Comparison of ENCODE assay signal across 11 mouse cellular contexts in the genomic region with DNA sequence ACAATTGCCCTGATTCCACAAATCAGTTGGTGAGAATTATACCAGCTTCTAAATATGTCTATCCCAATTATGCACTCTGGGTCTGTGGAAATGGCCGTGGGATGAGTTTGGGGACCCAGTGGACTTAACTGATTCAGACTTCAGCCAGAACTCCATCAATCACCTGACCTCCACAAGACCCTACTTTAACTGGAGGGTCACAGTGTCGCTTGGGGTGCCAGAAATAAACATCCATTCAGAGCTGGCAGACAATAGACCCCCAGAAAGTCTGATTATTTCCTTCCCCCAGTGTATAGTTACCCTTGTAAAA. TPM values are rescaled to one million over a fixed set of nuclear protein-coding genes. Genes with fewer than 3 reads are reported as not detected.
DNase-seq lines count a peak whose midpoint lies in the region; ATAC-seq and TF ChIP-seq lines count a peak whose summit lies in the region.
"Had no signal": no experiment of that assay in that cellular context is flagged by ENCODE, and none has a peak within 500 bp of the region (broad histone marks: within the 10 kb centered on the region; RNA-seq: fewer than 3 reads in every experiment).

No protein-coding gene starts in this region.

- no peak overlapping the region for H3K27ac ChIP-seq in heart, embryonic 15.5 days
- no peak overlapping the region for H3K27ac ChIP-seq in CH12.LX (ENCODE audit: insufficient read depth, low read depth)
- H3K27ac ChIP-seq in forebrain, embryonic 15.5 days (replicated peaks): no peak overlapping the region
- H3K27ac ChIP-seq in liver, embryonic 11.5 days (ENCODE audit: low read depth, low read length): no peak overlapping the region

- H3K36me3 ChIP-seq in heart, embryonic 15.5 days: no peaks in the 10 kb centered on the region
- no peaks in the 10 kb centered on the region for H3K36me3 ChIP-seq in CH12.LX (replicated peaks in 1 of 2; ENCODE audit: control insufficient read depth in 1 of 2, insufficient read depth in 1 of 2, low read length in 1 of 2)
- H3K36me3 ChIP-seq in forebrain, embryonic 15.5 days: no peaks in the 10 kb centered on the region
- no peaks in the 10 kb centered on the region for H3K36me3 ChIP-seq in liver, embryonic 11.5 days (ENCODE audit: control insufficient read depth, insufficient read depth, low read length)

- WGBS in heart, embryonic 15.5 days: 30% methylated on average over 2 of the region's 2 CpGs
- WGBS in forebrain, embryonic 15.5 days: 56% methylated on average over 2 of the region's 2 CpGs
- WGBS in liver, embryonic 11.5 days: 45% methylated on average over 2 of the region's 2 CpGs

- in situ Hi-C loops in CH12.LX (cut with MboI; ENCODE audit: low pct_ligation_motif_present, low pct_unique_long_range_greater_than_20kb, low sequenced_read_pairs): no loop called here

- no peaks in the 10 kb centered on the region for H3K4me1 ChIP-seq in heart, embryonic 15.5 days (replicated peaks)
- peaks cover 4 to 16% of the 10 kb centered on the region in 2 experiments for H3K4me1 ChIP-seq in CH12.LX (ENCODE audit: control insufficient read depth in 1 of 2, insufficient read depth in 2 of 2)
- H3K4me1 ChIP-seq in forebrain, embryonic 15.5 days: no peaks in the 10 kb centered on the region
- no peaks in the 10 kb centered on the region for H3K4me1 ChIP-seq in liver, embryonic 11.5 days (replicated peaks; ENCODE audit: control insufficient read depth, insufficient read depth, low read length)

- TF ChIP-seq POLR2A in CH12.LX (IDR thresholded peaks at IDR 0.05; ENCODE audit: low read depth, low read length): no peak

- H3K9me3 ChIP-seq in heart, embryonic 15.5 days (replicated peaks): no peaks in the 10 kb centered on the region
- no peaks in the 10 kb centered on the region for H3K9me3 ChIP-seq in CH12.LX (replicated peaks; ENCODE audit: low read length)
- no peaks in the 10 kb centered on the region for H3K9me3 ChIP-seq in forebrain, embryonic 15.5 days
- H3K9me3 ChIP-seq in liver, embryonic 11.5 days (ENCODE audit: control insufficient read depth, low read length): no peaks in the 10 kb centered on the region

- peak overlapping the region; percentile 39 for H3K4me3 ChIP-seq in heart, embryonic 15.5 days
- peak overlapping the region; percentile 32 to 43 (median 38) for H3K4me3 ChIP-seq in CH12.LX (replicated peaks in 1 of 3; ENCODE audit: low read depth in 2 of 3, low read length in 2 of 3, poor library complexity in 1 of 3)
- H3K4me3 ChIP-seq in forebrain, embryonic 15.5 days: no peak overlapping the region
- 0 out of 2 replicates have a peak overlapping the region, but pooled peaks have one; percentile 17 for H3K4me3 ChIP-seq in liver, embryonic 11.5 days (ENCODE audit: low read depth, low read length)

- no peak for TF ChIP-seq CTCF in CH12.LX (conservative IDR thresholded peaks at IDR 0.05 in 1 of 2, IDR thresholded peaks at IDR 0.05 in 1 of 2; ENCODE audit: low read depth in 2 of 2, low read length in 2 of 2)

- no peak for DNase-seq in heart, adult 11 months
- DNase-seq in CH12.LX (ENCODE audit: extremely low read depth): no peak
- no peak for DNase-seq in liver, embryonic 11.5 days (ENCODE audit: low spot score)
- DNase-seq in embryo, embryonic 11 days: no peak
- no peak for DNase-seq in MN1 (ENCODE audit: low spot score)
- DNase-seq in urinary bladder, adult 18-20 months (ENCODE audit: low spot score in 2 of 2): no peak

- ATAC-seq in heart, embryonic 15.5 days (replicated peaks; ENCODE audit: insufficient number of reproducible peaks, insufficient read depth, low FRiP score, low read depth): no peak
- ATAC-seq in forebrain, embryonic 15.5 days (replicated peaks): peak; percentile 23; the same call in 1 of the 2 replicates
- ATAC-seq in liver, embryonic 11.5 days (replicated peaks; ENCODE audit: low FRiP score): no peak

- TF ChIP-seq EP300 in CH12.LX (IDR thresholded peaks at IDR 0.05; ENCODE audit: low read length): no peak

- dilution Hi-C loops in CH12.LX (cut with MboI; ENCODE audit: extremely low pct_ligation_motif_present, extremely low pct_unique_long_range_greater_than_20kb, low sequenced_read_pairs): no loop called here

- no peaks in the 10 kb centered on the region for H3K27me3 ChIP-seq in heart, embryonic 15.5 days
- no peaks in the 10 kb centered on the region for H3K27me3 ChIP-seq in CH12.LX (replicated peaks)
- no peaks in the 10 kb centered on the region for H3K27me3 ChIP-seq in forebrain, embryonic 15.5 days
- no peaks in the 10 kb centered on the region for H3K27me3 ChIP-seq in liver, embryonic 11.5 days (replicated peaks; ENCODE audit: control insufficient read depth, insufficient read depth, low read length)

- no peak overlapping the region for H3K9ac ChIP-seq in heart, embryonic 15.5 days
- 0 out of 2 replicates have a peak overlapping the region, but pooled peaks have one; percentile 21 for H3K9ac ChIP-seq in CH12.LX (ENCODE audit: insufficient read depth, low read depth)
- H3K9ac ChIP-seq in forebrain, embryonic 15.5 days (replicated peaks): no peak overlapping the region
- H3K9ac ChIP-seq in liver, embryonic 11.5 days (ENCODE audit: low read depth, low read length): no peak overlapping the region

- H3K79me2 ChIP-seq in CH12.LX (replicated peaks; ENCODE audit: control insufficient read depth, extremely low read depth, insufficient read depth, poor library complexity, severe bottlenecking): no peaks in the 10 kb centered on the region

- H3K4me2 ChIP-seq in heart, embryonic 15.5 days: peak overlapping the region; percentile 48
- peak overlapping the region; percentile 27; the same call in 1 of the 2 replicates for H3K4me2 ChIP-seq in CH12.LX (ENCODE audit: insufficient read depth, low read depth, poor library complexity, severe bottlenecking)
- H3K4me2 ChIP-seq in forebrain, embryonic 15.5 days (replicated peaks): no peak overlapping the region
- peak overlapping the region; percentile 33 for H3K4me2 ChIP-seq in liver, embryonic 11.5 days

- TF ChIP-seq RAD21 in CH12.LX (IDR thresholded peaks at IDR 0.05; ENCODE audit: low read depth, low read length): no peak

TF ChIP-seq in CH12.LX, 34 proteins besides CTCF, POLR2A, EP300 and RAD21:
- TF ChIP-seq CHD2 (IDR thresholded peaks at IDR 0.05; ENCODE audit: low read length) (no peak), JUN (IDR thresholded peaks at IDR 0.05; ENCODE audit: insufficient read depth, low read depth, low read length) (no peak), MAX (IDR thresholded peaks at IDR 0.05; ENCODE audit: low read length) (no peak), NRF1 (IDR thresholded peaks at IDR 0.05; ENCODE audit: low read depth, low read length) (0 out of 2 replicates have a peak, but pooled peaks have one; percentile 4), RCOR1 (conservative IDR thresholded peaks at IDR 0.05; ENCODE audit: low read depth, low read length) (no peak), SIN3A (IDR thresholded peaks at IDR 0.05; ENCODE audit: low read length) (no peak)

RNA-seq across cellular contexts. Expression of gene Hyal5, which starts 37.0 kb away (rescaled TPM):
- polyA plus RNA-seq in heart, embryonic 15.5 days (2015; fragmentation: Nextera tagmentation; extraction: Ambion mirVana): not detected in 2 replicates
- not detected in 2 replicates for total RNA-seq in CH12.LX (2012; rRNA removed)
- total RNA-seq in CH12.LX (2014; rRNA removed): not detected in 2 replicates
- polyA plus RNA-seq in CH12.LX (2012; ENCODE audit: insufficient read length, low read depth): not detected in 2 replicates
- not detected in 2 replicates for polyA plus RNA-seq in forebrain, embryonic 15.5 days (2015; fragmentation: Nextera tagmentation; extraction: Ambion mirVana)
- polyA plus RNA-seq in liver, embryonic 11.5 days (2014; fragmentation: Nextera tagmentation; extraction: Ambion mirVana): not detected in 2 replicates
- total RNA-seq: adrenal gland, postnatal 10 days; common myeloid progenitor, adult 5-6 weeks; left cerebral cortex, postnatal 14 days had no signal
